Mouse (Mus musculus) testis, adult 2 months (tissue): Measurements from ENCODE around the gene Sec63.

Experiments
- CTCF ChIP-seq: fragments of 200-500 bp; IDR thresholded peaks from 2 replicates; pipeline ENCODE4 v1.5.1; 2012; ENCODE audit warnings: low read depth, mild to moderate bottlenecking, inconsistent platforms, low read length, moderate library complexity; ENCODE audit not compliant: control insufficient read depth, insufficient read depth, insufficient replicate concordance
- POLR2A ChIP-seq: fragments of 200-500 bp; IDR thresholded peaks from 2 replicates; pipeline ENCODE4 v1.6.1; 2012; ENCODE audit warnings: low read depth, mild to moderate bottlenecking, inconsistent platforms, low read length, moderate library complexity; ENCODE audit not compliant: control insufficient read depth

DNA sequence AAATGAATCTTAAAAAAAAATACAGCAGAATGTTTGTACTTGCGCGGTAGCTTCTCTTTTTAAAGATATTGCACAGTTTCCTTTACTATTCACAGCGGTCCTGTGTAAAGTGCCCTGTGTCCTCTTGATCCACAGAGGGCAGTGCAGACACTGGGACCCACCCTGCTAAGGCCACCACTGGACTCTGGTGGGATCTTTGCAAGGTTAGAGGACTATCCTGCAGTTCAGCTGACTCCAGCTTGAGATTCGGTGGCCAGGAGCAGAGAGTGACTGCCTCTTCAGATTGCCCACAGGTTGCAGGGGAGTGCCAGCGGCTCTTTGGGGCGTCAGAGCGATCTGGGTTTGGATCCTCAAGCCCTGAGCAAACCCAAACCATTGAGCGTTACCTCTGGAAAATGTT, 967 bp upstream of the Sec63 start:
- TF ChIP-seq CTCF (peak; percentile 8; the same call in 1 of the 2 replicates), POLR2A (no peak)
